In the genomic region with DNA sequence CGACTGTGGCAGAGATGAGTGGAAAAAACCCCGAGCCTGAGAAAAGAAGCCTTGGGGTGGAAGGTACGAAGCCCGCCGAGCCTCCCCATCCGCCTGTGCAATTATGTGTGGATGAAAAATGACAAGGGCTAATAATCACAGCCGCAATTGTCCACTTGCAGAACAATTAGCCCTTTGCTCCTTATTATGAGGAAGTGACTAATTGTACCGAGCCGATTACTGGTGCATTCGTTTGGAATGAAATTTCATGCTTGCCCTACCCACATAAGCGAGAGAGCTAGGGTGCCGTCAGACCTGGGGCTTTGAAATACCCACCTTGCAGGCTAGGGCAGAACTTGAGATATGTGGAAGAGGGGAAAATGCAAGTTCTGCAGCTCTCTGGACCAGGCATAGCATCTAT, we compare ENCODE assay signal across 11 mouse cellular contexts.
A peak's percentile ranks its signal among the peaks of the same experiment; 100 is the strongest.
DNase-seq lines count a peak whose midpoint lies in the region; ATAC-seq lines count a peak whose summit lies in the region.
"Had no signal": no experiment of that assay in that cellular context is flagged by ENCODE, and none has a peak within 500 bp of the region (broad histone marks: within the 10 kb centered on the region; RNA-seq: fewer than 3 reads in every experiment).

No protein-coding gene starts in this region.

- H3K27me3 ChIP-seq in intestine, embryonic 14.5 days (replicated peaks; ENCODE audit: control insufficient read depth, insufficient read depth, low read length) = no peaks in the 10 kb centered on the region
- H3K27me3 ChIP-seq in intestine, embryonic 16.5 days (replicated peaks; ENCODE audit: control insufficient read depth, insufficient read depth, low read length) = no peaks in the 10 kb centered on the region; the same call in 1 of the 2 replicates
- H3K27me3 ChIP-seq in embryonic facial prominence, embryonic 10.5 days (replicated peaks; ENCODE audit: low read depth, poor library complexity, severe bottlenecking) = peaks cover 23% of the 10 kb centered on the region
- no peaks in the 10 kb centered on the region for H3K27me3 ChIP-seq in forebrain, embryonic 15.5 days

- 59% methylated on average over 12 of the region's 12 CpGs for WGBS in intestine, embryonic 14.5 days
- WGBS in intestine, embryonic 16.5 days = 64% methylated on average over 12 of the region's 12 CpGs
- 38% methylated on average over 12 of the region's 12 CpGs for WGBS in embryonic facial prominence, embryonic 10.5 days
- WGBS in forebrain, embryonic 15.5 days = 10% methylated on average over 12 of the region's 12 CpGs

- ATAC-seq in intestine, embryonic 14.5 days (replicated peaks; ENCODE audit: low FRiP score, low TSS enrichment, low read depth) = no peak
- ATAC-seq in intestine, embryonic 16.5 days = no peak
- ATAC-seq in forebrain, embryonic 15.5 days (replicated peaks) = peak; percentile 12; the same call in 1 of the 2 replicates
- ATAC-seq in megakaryocyte progenitor cell, adult 5-6 weeks (replicated peaks; ENCODE audit: poor library complexity) = 0 out of 2 replicates have a peak, but pooled peaks have one; percentile 37
- ATAC-seq: intestine, postnatal 0 days had no signal

- peak; percentile 44 for DNase-seq in intestine, embryonic 14.5 days (ENCODE audit: low spot score)
- DNase-seq in embryonic facial prominence, embryonic 10.5 days (ENCODE audit: low spot score) = no peak
- DNase-seq in liver = no peak
- no peak for DNase-seq in urinary bladder, adult 18-20 months (ENCODE audit: low spot score in 2 of 2)
- DNase-seq: heart, postnatal 14 days; layer of hippocampus, postnatal 36 days had no signal

- H3K36me3 ChIP-seq in intestine, embryonic 14.5 days (ENCODE audit: control insufficient read depth, insufficient read depth, low read length) = no peaks in the 10 kb centered on the region
- no peaks in the 10 kb centered on the region for H3K36me3 ChIP-seq in intestine, embryonic 16.5 days (ENCODE audit: control insufficient read depth, insufficient read depth, low read length)
- no peaks in the 10 kb centered on the region for H3K36me3 ChIP-seq in embryonic facial prominence, embryonic 10.5 days (replicated peaks)
- no peaks in the 10 kb centered on the region for H3K36me3 ChIP-seq in forebrain, embryonic 15.5 days

- no peak overlapping the region for H3K4me3 ChIP-seq in intestine, embryonic 14.5 days (ENCODE audit: low read depth, low read length)
- H3K4me3 ChIP-seq in intestine, embryonic 16.5 days (ENCODE audit: low read length) = no peak overlapping the region
- H3K4me3 ChIP-seq in embryonic facial prominence, embryonic 10.5 days = peak overlapping the region; percentile 33; the same call in 1 of the 2 replicates
- H3K4me3 ChIP-seq in forebrain, embryonic 15.5 days = no peak overlapping the region
- H3K4me3 ChIP-seq: myocyte had no signal

- H3K9me3 ChIP-seq in intestine, embryonic 14.5 days (ENCODE audit: control insufficient read depth, low read length) = no peaks in the 10 kb centered on the region
- H3K9me3 ChIP-seq in intestine, embryonic 16.5 days (ENCODE audit: control insufficient read depth, low read length) = no peaks in the 10 kb centered on the region
- H3K9me3 ChIP-seq in embryonic facial prominence, embryonic 10.5 days = no peaks in the 10 kb centered on the region
- H3K9me3 ChIP-seq in forebrain, embryonic 15.5 days = no peaks in the 10 kb centered on the region

- H3K4me2 ChIP-seq in intestine, embryonic 14.5 days (ENCODE audit: low read length) = no peak overlapping the region
- H3K4me2 ChIP-seq in intestine, embryonic 16.5 days (ENCODE audit: low read depth, low read length) = no peak overlapping the region
- H3K4me2 ChIP-seq in forebrain, embryonic 15.5 days (replicated peaks) = peak overlapping the region; percentile 25; the same call in 1 of the 2 replicates

- H3K27ac ChIP-seq in intestine, embryonic 14.5 days (ENCODE audit: low read depth) = no peak overlapping the region
- H3K27ac ChIP-seq in intestine, embryonic 16.5 days (ENCODE audit: low read length) = no peak overlapping the region
- no peak overlapping the region for H3K27ac ChIP-seq in embryonic facial prominence, embryonic 10.5 days (replicated peaks)
- H3K27ac ChIP-seq in forebrain, embryonic 15.5 days (replicated peaks) = no peak overlapping the region

- no peak overlapping the region for H3K9ac ChIP-seq in intestine, embryonic 14.5 days (ENCODE audit: low read length)
- H3K9ac ChIP-seq in intestine, embryonic 16.5 days (ENCODE audit: low read depth, low read length) = no peak overlapping the region
- H3K9ac ChIP-seq in forebrain, embryonic 15.5 days (replicated peaks) = no peak overlapping the region

- peaks cover 3% of the 10 kb centered on the region; the same call in 1 of the 2 replicates for H3K4me1 ChIP-seq in intestine, embryonic 14.5 days (replicated peaks; ENCODE audit: control insufficient read depth, insufficient read depth, low read length)
- no peaks in the 10 kb centered on the region for H3K4me1 ChIP-seq in intestine, embryonic 16.5 days (ENCODE audit: control insufficient read depth, insufficient read depth, low read length)
- H3K4me1 ChIP-seq in embryonic facial prominence, embryonic 10.5 days = peaks cover 13% of the 10 kb centered on the region
- peaks cover 30% of the 10 kb centered on the region for H3K4me1 ChIP-seq in forebrain, embryonic 15.5 days

Comparison
In these comparisons a context has a peak if more than half of its experiments do, and no peak if none do; other contexts are left out.
1. ATAC-seq: peak in forebrain, embryonic 15.5 days (single experiment) and megakaryocyte progenitor cell, adult 5-6 weeks (single experiment); none in intestine, embryonic 14.5 days (single experiment) and intestine, embryonic 16.5 days (single experiment).